Mouse (Mus musculus) layer of hippocampus, adult 18-20 months (tissue): ENCODE measurements around the gene Cox6b1. TPM values are rescaled to one million over a fixed set of nuclear protein-coding genes. Genes with fewer than 3 reads are reported as not detected.

Experiments used
- DNase-seq, 2 experiments: peaks; one replicate each; pipeline ENCODE4 v3.0.0; 2022; ENCODE audit warnings: low spot score in 2 of 2
- total RNA-seq, 2 experiments: library from RNA; stranded (reverse); gene quantifications; 2 replicates each; pipeline ENCODE4 v1.2.3; 2021

Gene Cox6b1
- total RNA-seq, 2 experiments from 2014 or later, result 599 to 606 TPM

- no peak for DNase-seq
These were observed 13.1 kb downstream of the Cox6b1 start, which contains the start of gene Upk1a for GRCm38 (mm10) chr7:30612654-30613402. Upk1a (minus strand) TSS chr7:30612847.

DNA sequence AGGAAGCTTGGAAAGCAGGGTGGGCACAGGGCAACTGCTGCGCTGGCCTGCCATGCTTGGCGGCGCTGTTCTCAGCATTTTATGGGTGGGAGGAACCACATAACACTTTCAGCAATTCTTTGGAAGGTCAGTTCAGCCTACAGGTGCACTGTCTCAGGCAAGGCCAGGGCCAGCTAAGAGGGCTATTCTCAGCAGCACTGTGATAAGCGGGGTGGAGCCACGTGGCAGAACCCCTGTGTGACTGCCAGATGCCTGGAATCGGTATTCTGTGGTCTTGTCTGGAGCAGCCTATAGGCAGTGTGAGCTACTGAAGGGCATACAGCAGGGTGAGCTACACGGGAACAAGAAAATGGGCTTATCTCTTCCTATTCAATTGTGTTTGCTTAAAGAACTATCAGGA lies 15.9 kb downstream of the Cox6b1 start:
- DNase-seq, result no peak

GRCm38 (mm10) chr7:30608476-30608875 lies 17.5 kb downstream of the Cox6b1 start:
- no peak for DNase-seq

DNA sequence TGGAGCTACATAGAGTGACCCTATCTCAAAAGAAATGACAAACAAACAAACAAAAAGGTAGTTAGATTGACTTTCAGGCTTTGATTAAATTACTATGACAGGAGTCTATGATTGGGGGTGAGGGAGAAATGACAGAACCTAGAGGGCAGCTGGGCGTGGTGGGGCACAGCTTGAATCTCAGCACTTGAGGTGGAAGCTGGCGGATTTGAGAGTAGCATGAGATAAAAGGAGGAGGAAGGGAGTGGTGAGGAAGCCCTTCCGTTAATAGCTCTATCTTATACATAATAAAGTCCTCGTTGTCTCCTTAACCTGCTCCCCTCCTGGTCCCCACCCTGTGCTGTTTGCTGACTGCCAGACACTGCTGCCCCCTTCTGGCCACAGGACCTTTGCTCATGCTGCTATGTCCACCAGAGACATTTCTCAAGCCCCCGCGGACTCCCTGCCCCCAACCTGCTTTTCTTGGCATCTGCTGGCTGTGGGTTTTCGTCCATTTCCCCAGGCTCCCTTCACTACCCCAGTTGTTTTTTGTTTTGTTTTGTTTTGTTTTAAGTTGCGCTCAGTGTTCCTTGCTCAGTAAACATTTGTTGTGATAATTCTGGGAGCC lies 18.1 kb downstream of the Cox6b1 start:
- peak in 1 of 2 experiments; percentile 44 for DNase-seq

DNA sequence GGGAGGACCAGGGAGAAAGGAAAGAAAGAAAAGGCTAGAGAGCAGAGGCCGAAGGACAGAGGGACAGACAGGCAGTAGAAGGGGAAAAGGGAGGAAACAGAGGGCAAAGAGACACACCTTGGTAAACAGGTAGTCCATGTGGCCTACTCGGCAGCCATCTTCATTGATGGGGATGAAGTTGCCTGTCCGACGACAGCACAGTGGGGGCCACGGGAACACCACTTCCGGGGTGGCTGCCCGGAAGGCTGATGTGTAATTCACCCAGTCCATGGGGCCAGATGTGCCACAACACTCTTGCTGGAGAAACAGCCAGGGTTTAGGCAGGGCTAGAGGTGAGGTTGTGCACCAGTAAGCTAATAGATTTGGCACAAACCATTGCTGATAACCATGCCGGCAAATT lies 21.0 kb downstream of the Cox6b1 start:
- DNase-seq, result no peak

GRCm38 (mm10) chr7:30604424-30604823 lies 21.5 kb downstream of the Cox6b1 start:
- no peak for DNase-seq

- no peak for DNase-seq
These were observed 23.4 kb downstream of the Cox6b1 start for GRCm38 (mm10) chr7:30602583-30602982.

DNA sequence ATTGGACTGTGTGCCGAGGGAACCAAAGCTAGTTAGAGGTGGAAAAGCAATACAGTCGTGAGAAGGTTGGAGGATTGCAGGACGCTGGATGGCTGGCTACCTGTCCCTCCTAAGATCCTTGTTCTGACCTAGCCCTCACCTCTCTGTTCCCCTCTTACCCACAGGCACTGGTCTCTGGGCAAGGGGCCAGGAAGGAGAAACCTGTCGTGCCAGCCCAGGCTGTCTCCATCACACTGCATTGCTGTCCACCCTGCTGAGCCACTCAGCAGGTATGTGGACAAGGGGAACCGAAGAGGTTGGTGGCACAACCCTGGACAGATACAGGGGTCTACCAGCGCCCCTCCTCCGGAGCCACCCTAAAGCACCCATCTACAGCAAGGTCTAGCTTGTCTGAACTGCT lies 25.3 kb downstream of the Cox6b1 start:
- no peak for DNase-seq

GRCm38 (mm10) chr7:30599933-30600353 lies 26.0 kb downstream of the Cox6b1 start:
- DNase-seq, result peak; percentile 89 to 97

DNA sequence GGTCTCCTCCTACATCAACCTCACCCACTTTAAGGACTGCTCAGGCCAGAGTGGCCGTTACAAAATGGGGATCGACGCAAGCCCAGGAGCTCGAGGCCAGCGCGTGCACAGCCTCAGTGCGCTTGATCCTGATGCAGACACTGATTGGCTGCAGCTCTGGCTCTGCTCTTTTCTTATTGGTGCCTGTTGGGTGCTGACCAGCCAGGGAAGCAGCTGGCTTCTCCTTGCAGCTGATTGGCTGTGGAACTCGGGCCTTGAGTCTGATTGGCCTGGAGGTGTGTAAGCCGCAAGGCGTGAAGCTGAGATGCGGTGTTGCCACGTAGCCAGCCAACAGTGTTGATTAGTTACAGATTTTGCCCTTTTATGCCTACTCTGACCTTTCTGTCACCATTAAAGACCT lies 27.2 kb downstream of the Cox6b1 start, which contains the start of gene Zbtb32:
Zbtb32 (minus strand) TSS at position 124 of the 400 bp plus-strand sequence.
- DNase-seq, result no peak

DNA sequence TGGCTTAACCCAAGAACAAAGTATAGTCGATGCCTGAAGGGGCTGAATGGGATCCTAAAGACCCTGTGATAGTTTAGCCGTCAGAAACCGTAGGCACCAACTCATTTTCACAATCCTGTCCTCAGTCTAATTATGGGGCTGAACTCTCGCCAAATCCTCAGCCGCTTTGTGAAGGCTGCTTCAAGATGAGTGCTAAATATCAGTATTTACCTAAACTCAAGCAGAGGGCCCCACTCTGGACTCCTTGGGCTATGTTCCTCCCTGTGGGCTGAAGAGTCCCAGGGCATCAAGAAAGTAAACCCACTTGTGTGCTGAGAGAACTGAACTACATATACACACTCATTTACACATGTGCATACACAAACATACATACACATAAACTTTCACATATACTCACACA lies 29.1 kb downstream of the Cox6b1 start:
- no peak for DNase-seq

DNA sequence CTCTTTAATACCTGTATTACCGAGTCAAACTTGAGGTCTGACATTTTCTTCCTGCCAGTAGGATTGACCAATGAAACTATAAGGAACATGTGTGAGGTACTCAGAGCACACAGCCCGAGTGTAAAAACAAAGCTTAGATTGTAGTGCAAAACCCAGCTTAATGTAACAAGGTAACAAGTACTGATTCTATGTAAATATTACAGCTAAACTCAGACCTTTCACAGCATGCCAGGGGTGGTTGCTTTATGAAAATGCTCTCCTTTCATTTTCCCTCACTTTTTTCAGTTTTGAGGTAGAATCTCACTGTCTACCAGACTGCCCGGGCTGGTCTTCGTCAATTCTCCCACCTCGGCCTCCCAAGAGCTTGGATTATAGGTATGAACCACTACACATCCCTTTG lies 29.9 kb downstream of the Cox6b1 start:
- DNase-seq, result no peak

DNA sequence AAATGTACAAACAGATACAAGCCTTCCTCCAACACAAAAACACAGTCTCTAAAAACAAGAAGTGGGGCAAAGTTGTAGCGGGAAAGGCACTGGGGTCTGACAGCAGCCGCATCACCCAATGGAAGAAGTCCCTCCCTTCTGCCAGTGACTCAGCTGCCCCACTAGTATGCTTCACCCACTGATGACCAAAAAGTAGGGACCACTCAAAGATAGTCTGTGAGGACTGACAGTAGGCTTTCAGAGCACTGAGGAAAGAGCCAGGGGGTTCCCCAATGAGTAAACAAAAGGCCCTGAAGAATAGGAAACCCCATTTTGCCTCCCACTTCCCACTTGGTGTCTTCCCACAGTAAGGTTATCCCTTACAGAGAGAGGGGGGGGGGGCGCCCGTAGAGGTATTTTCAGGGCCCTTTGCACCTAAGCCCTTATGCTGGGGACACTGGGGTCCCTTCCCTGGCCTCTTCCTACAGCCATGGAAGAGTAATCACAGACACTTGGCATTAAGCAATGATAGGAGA lies 31.4 kb downstream of the Cox6b1 start:
- DNase-seq, result no peak

DNA sequence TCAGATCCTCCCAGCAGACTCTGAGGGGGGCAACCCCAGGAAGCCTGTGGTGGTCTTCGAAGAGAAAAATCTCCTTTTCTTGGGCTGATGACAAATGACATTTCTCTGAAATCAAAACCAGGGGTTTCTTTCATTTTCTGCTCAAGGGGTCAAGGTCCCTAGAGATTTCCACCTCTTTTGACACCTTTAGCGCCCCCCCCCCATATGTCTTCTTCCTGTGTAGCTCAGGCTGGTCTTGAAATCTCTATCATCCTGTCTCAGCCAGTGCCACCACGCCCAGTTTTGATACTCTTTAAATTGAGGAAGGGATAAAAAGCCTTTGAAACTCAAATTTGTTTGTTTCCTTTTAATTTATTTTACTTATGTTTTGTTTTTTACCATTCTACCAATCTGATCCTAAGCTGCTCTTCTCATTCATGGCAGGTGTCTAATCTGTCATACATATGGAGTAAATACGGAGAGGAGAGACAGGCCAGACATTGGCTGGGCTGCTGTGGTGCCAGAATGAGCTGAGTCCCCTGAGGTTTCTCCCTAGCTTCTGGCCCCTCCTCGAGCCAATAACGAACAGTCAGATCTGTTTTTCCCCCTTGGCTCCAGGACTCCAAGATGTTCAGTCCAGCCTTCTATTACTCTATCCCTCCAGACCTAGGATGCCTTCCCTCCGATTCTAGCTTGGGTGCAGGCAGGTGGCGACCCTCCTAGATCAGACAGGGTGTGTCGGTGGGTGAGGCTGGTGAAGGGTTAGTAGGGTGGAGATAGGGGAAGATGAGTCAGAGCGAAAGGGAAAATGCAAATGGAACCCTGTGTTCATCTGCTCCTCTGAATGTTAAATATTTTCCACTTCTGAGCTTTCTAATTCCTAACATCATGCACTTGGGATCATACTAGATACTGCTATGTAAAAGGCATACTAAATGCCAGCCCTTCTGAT lies 32.1 kb downstream of the Cox6b1 start:
- DNase-seq, result no peak

GRCm38 (mm10) chr7:30592772-30593423 lies 33.1 kb downstream of the Cox6b1 start:
- no peak for DNase-seq

DNA sequence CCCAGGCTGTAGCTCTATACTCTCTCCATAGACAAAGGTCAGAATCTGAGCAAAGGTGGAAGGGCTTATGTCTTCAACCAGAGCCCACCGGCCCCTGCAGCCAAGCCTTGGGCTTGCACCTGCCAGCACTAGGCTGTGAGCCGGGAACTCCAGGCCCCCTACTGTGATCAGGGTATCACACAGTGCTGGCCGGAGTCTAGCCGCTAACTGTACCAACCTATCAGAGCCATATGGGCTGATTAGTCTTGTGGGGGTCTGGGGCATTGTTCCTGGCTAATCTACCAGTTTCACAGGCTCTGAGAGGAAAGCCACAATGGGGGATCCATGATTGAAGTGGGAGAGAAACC lies 34.4 kb downstream of the Cox6b1 start:
- no peak for DNase-seq

DNA sequence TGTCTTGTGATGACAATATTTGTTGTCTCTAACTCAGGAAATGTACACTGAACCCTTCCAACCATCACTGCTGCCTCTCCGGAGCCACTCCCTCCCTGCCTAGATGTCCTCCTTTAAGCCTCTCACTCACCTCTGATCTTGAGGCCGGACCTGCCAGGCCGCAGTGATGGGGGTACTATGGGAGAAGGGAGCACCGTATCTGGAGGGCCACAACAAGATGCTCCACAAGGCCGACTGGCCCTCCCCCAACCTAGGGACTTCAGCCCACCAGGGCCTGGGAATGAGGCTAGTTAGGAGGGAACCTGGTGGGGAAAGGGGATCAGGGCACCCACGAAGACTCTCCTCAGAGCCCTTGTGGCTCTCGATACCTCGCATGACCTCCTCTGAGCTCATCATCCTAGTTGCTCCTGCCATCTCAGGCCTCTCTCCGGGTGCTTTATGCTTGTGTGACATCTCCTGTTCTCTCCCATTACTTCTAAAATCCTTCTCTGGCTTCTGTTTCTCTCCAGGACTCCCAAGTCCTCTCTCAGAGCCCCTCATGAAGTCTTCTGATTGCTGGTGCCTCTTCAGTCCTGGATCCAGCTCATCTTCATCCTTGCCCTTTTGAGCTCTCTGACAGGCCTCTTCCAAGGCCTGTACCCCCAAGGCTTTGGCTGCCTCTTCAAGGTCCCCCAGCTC lies 34.9 kb downstream of the Cox6b1 start:
- DNase-seq, result no peak

- peak; percentile 65 to 83 for DNase-seq
These were observed 36.3 kb downstream of the Cox6b1 start for GRCm38 (mm10) chr7:30589435-30590301.

- peak; percentile 96 to 97 for DNase-seq
These were observed 37.1 kb downstream of the Cox6b1 start, which contains the start of gene Kmt2b for GRCm38 (mm10) chr7:30588676-30589434. Kmt2b (minus strand) TSS chr7:30588726.
